Mouse (Mus musculus) spleen, adult 2 months (tissue): ENCODE measurements around the gene Pcnx.

Source experiments
- CTCF ChIP-seq: fragments of 200-500 bp; IDR thresholded peaks from 2 replicates; pipeline ENCODE4 v1.5.1; 2011; ENCODE audit warnings: mild to moderate bottlenecking, inconsistent platforms; ENCODE audit not compliant: insufficient read depth, insufficient read length, insufficient replicate concordance; ENCODE audit errors: extremely low read depth
- POLR2A ChIP-seq: fragments of 200-500 bp; IDR thresholded peaks from 2 replicates; pipeline ENCODE4 v1.6.1; 2011; ENCODE audit warnings: low read depth, low read length, inconsistent platforms

DNA sequence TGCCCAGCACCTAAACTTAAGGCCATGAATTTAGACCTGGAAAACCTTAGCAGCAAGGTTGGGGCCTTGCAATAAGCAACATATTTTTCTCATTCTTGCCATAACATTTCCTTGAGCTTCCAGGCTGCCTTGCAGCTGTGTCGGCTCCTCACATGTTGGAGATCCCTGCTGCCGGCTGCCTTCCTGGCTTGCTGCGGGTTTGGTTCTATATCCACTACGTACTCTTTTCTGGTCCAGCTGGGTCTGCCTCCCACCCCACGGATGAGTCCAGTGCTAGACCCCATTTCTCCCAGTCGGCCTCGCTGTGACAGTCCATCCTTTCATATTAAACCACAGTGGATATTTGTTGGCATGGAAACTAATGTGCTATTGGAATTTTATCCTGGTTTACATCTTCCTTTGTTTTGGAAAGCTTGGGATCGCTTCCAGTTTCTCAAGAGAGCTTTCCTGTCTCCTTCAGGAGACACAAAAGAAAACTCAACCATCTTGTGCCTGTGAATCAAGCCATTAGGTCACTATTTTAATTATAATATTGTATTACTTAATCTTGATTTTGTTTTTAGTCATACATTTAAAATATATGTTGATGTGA lies 1.7 kb upstream of the Pcnx start:
- no peak for TF ChIP-seq CTCF
- TF ChIP-seq POLR2A: no peak
